Mouse (Mus musculus) ovary, adult 18-20 months (tissue): ENCODE measurements around the gene Tmem131l.

Experiments
- DNase-seq: peaks from one replicate; pipeline ENCODE4 v3.0.0; 2022; ENCODE audit warnings: low spot score, mixed read lengths

The Tmem131l gene

DNA sequence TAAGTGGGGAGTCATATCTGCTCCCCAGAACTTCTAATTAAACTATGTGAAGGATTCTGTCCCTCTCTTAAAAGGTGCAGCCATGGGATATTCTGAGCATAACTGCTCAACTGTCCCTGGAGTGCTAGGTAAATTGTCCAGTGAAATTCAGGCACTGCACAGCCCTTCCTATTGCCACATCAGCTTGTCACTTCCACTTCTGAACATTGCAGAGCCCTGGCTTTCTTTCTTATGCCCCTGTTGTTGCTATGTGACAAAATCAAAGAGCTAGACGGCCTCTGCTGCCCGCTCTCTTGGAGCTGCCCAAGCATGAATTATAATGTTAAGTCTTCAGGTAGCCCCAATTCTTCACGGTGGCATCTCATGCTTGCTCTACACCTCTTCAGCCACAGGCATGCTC, 180.9 kb downstream of the Tmem131l start:
- no peak for DNase-seq

DNA sequence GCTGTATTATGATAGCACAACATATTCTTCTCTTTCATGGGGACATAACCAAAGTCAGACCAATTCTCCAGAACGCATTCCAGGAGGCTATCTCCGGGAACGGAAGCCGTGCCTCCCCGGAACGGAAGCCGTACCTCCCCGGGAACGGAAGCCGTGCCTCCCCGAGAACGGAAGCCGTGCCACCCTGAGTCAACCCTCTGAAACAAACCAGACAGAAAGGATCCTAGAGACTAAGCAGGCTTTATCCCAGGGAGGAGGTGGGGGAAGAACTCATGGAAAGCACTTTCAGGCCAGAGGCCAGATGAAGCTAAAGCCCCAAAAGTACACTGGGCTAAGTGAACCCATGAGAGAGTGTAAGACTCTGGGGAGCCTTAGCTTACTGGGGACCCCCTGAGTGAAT, 182.4 kb downstream of the Tmem131l start:
- DNase-seq = no peak

DNA sequence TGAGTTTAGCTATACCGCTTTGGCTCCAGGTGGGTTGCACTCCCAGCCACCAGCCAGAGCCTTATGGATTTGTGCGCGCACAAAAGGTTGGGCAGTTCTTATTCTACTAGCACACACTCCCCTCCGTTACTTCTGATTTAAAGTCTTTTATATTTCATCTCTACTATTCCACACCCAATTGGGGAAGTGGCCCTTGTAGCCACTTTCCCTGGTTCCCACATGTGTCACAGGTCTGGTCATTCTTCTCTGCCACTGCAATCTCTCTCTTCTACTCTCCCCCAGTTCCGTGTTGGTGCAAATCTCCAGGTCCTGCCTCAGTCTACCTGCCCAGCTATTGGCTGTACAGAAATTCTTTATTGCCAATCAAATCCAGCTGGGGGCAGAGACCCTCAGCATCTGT, 184.3 kb downstream of the Tmem131l start:
- no peak for DNase-seq

DNA sequence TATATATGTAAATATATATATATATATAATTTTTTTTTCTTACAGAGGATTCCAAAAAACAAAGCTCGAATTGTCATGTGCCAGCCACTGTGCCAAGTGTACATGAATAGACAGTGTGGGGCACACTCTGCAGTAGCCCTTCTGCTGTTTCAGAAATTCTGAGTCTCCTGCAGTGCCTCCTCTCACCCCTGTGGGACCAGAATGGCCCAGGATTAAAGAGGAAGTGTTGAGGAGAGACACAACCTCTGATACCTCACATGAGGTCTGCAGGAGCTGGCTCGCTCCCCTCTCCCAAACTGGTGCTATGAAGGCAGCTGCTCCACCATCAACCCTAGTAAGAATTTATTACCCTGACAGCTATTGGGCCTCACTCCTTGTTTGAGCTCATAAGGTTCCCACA, 190.6 kb downstream of the Tmem131l start:
- DNase-seq = no peak
